Mouse (Mus musculus): ENCODE data around the gene Ninj2. TPM values are rescaled to one million over a fixed set of nuclear protein-coding genes. Genes with fewer than 3 reads are reported as not detected.

The Ninj2 gene
- polyA plus RNA-seq (2016; fragmentation: Nextera tagmentation; extraction: Ambion mirVana) = not detected in 2 replicates

GRCm38 (mm10) chr6:120093100-120093499 is at the start of gene Ninj2:
Gene Ninj2, plus strand, starts transcription at chr6:120093350.
- Histone ChIP-seq H3K27me3 (no peaks in the 10 kb centered on the region), H3K27ac (no peak within 1 kb of the TSS)
- WGBS = 48% methylated on average over 11 of the region's 11 CpGs

GRCm38 (mm10) chr6:120045406-120045805 is 47.7 kb upstream of the Ninj2 start:
- Histone ChIP-seq H3K4me2 (replicated peaks) (no peak overlapping the region), H3K27ac (no peak overlapping the region), H3K36me3 (no peaks in the 10 kb centered on the region), H3K27me3 (no peaks in the 10 kb centered on the region), H3K9me3 (no peaks in the 10 kb centered on the region), H3K9ac (no peak overlapping the region), H3K4me1 (no peaks in the 10 kb centered on the region), H3K4me3 (no peak overlapping the region)
- WGBS = 70% methylated on average over 4 of the region's 4 CpGs
- no peak for ATAC-seq (ENCODE audit: insufficient number of reproducible peaks, insufficient read depth, low FRiP score, low TSS enrichment)

More at GRCm38 (mm10) chr6:120093100-120093499, at the start of gene Ninj2:
- no peaks in the 10 kb centered on the region for H3K9me3 ChIP-seq
- H3K36me3 ChIP-seq = no peaks in the 10 kb centered on the region
- H3K4me3 ChIP-seq = no peak within 1 kb of the TSS
- no peak within 1 kb of the TSS for H3K9ac ChIP-seq
- no peak for ATAC-seq (ENCODE audit: insufficient number of reproducible peaks, insufficient read depth, low FRiP score, low TSS enrichment)
- H3K4me2 ChIP-seq (replicated peaks) = no peak within 1 kb of the TSS
- 0 out of 2 replicates have a peak, but pooled peaks cover 4% of the 10 kb centered on the region for H3K4me1 ChIP-seq

- H3K4me1 ChIP-seq = no peaks in the 10 kb centered on the region
- no peak overlapping the region for H3K4me2 ChIP-seq (replicated peaks)
- WGBS = 75% methylated on average over 7 of the region's 7 CpGs
- H3K27ac ChIP-seq = no peak overlapping the region
- H3K4me3 ChIP-seq = no peak overlapping the region
- no peak overlapping the region for H3K9ac ChIP-seq
- H3K36me3 ChIP-seq = no peaks in the 10 kb centered on the region
- ATAC-seq (ENCODE audit: insufficient number of reproducible peaks, insufficient read depth, low FRiP score, low TSS enrichment) = no peak
- no peaks in the 10 kb centered on the region for H3K9me3 ChIP-seq
- no peaks in the 10 kb centered on the region for H3K27me3 ChIP-seq
These were observed 45.4 kb upstream of the Ninj2 start for GRCm38 (mm10) chr6:120047705-120048292.

GRCm38 (mm10) chr6:120054412-120054811 is 38.7 kb upstream of the Ninj2 start:
- H3K4me1 ChIP-seq = no peaks in the 10 kb centered on the region
- no peak overlapping the region for H3K4me2 ChIP-seq (replicated peaks)
- ATAC-seq (ENCODE audit: insufficient number of reproducible peaks, insufficient read depth, low FRiP score, low TSS enrichment) = no peak
- H3K9ac ChIP-seq = no peak overlapping the region
- H3K27me3 ChIP-seq = no peaks in the 10 kb centered on the region
- no peak overlapping the region for H3K27ac ChIP-seq
- no peaks in the 10 kb centered on the region for H3K9me3 ChIP-seq
- no peaks in the 10 kb centered on the region for H3K36me3 ChIP-seq
- no peak overlapping the region for H3K4me3 ChIP-seq
- WGBS = 83% methylated on average over 6 of the region's 6 CpGs

- Histone ChIP-seq H3K4me3 (no peak overlapping the region), H3K4me1 (no peaks in the 10 kb centered on the region), H3K27me3 (no peaks in the 10 kb centered on the region), H3K4me2 (replicated peaks) (no peak overlapping the region), H3K36me3 (no peaks in the 10 kb centered on the region), H3K27ac (no peak overlapping the region), H3K9ac (no peak overlapping the region), H3K9me3 (no peaks in the 10 kb centered on the region)
- no peak for ATAC-seq (ENCODE audit: insufficient number of reproducible peaks, insufficient read depth, low FRiP score, low TSS enrichment)
- WGBS = 71% methylated on average over 2 of the region's 2 CpGs
These were observed 37.2 kb upstream of the Ninj2 start for GRCm38 (mm10) chr6:120055666-120056540.

- ATAC-seq (ENCODE audit: insufficient number of reproducible peaks, insufficient read depth, low FRiP score, low TSS enrichment) = no peak
- 77% methylated on average over 5 of the region's 5 CpGs for WGBS
These were observed 30.2 kb upstream of the Ninj2 start for GRCm38 (mm10) chr6:120062934-120063333.

GRCm38 (mm10) chr6:120064627-120065026 is 28.5 kb upstream of the Ninj2 start:
- H3K9me3 ChIP-seq = no peaks in the 10 kb centered on the region
- H3K4me1 ChIP-seq = no peaks in the 10 kb centered on the region
- H3K4me2 ChIP-seq (replicated peaks) = no peak overlapping the region
- H3K36me3 ChIP-seq = no peaks in the 10 kb centered on the region
- no peak for ATAC-seq (ENCODE audit: insufficient number of reproducible peaks, insufficient read depth, low FRiP score, low TSS enrichment)
- H3K27me3 ChIP-seq = 0 out of 2 replicates have a peak, but pooled peaks cover 2% of the 10 kb centered on the region
- H3K4me3 ChIP-seq = no peak overlapping the region
- no peak overlapping the region for H3K9ac ChIP-seq
- 37% methylated on average over 2 of the region's 2 CpGs for WGBS
- no peak overlapping the region for H3K27ac ChIP-seq

More at GRCm38 (mm10) chr6:120062934-120063333, 30.2 kb upstream of the Ninj2 start:
- Histone ChIP-seq H3K27me3 (0 out of 2 replicates have a peak, but pooled peaks cover 2% of the 10 kb centered on the region), H3K4me3 (no peak overlapping the region), H3K27ac (no peak overlapping the region), H3K4me1 (no peaks in the 10 kb centered on the region), H3K9me3 (no peaks in the 10 kb centered on the region), H3K9ac (no peak overlapping the region), H3K36me3 (no peaks in the 10 kb centered on the region), H3K4me2 (replicated peaks) (no peak overlapping the region)

GRCm38 (mm10) chr6:120065552-120066177 is 27.5 kb upstream of the Ninj2 start:
- WGBS = 81% methylated on average over 6 of the region's 6 CpGs
- Histone ChIP-seq H3K27me3 (0 out of 2 replicates have a peak, but pooled peaks cover 2% of the 10 kb centered on the region), H3K36me3 (no peaks in the 10 kb centered on the region), H3K4me3 (no peak overlapping the region), H3K27ac (no peak overlapping the region), H3K9ac (no peak overlapping the region), H3K4me1 (no peaks in the 10 kb centered on the region), H3K9me3 (no peaks in the 10 kb centered on the region), H3K4me2 (replicated peaks) (no peak overlapping the region)
- no peak for ATAC-seq (ENCODE audit: insufficient number of reproducible peaks, insufficient read depth, low FRiP score, low TSS enrichment)

GRCm38 (mm10) chr6:120069546-120069945 is 23.6 kb upstream of the Ninj2 start:
- no peak for ATAC-seq (ENCODE audit: insufficient number of reproducible peaks, insufficient read depth, low FRiP score, low TSS enrichment)
- no peak overlapping the region for H3K4me3 ChIP-seq
- H3K4me1 ChIP-seq = no peaks in the 10 kb centered on the region
- 84% methylated on average over 3 of the region's 3 CpGs for WGBS
- no peak overlapping the region for H3K27ac ChIP-seq
- no peaks in the 10 kb centered on the region for H3K9me3 ChIP-seq
- no peak overlapping the region for H3K9ac ChIP-seq
- H3K4me2 ChIP-seq (replicated peaks) = no peak overlapping the region
- 0 out of 2 replicates have a peak, but pooled peaks cover 2% of the 10 kb centered on the region for H3K27me3 ChIP-seq
- H3K36me3 ChIP-seq = no peaks in the 10 kb centered on the region

- Histone ChIP-seq H3K4me2 (replicated peaks) (no peak overlapping the region), H3K27ac (no peak overlapping the region), H3K4me1 (no peaks in the 10 kb centered on the region), H3K27me3 (no peaks in the 10 kb centered on the region), H3K36me3 (no peaks in the 10 kb centered on the region), H3K9me3 (no peaks in the 10 kb centered on the region), H3K4me3 (no peak overlapping the region), H3K9ac (no peak overlapping the region)
- WGBS = 75% methylated on average over 2 of the region's 2 CpGs
- ATAC-seq (ENCODE audit: insufficient number of reproducible peaks, insufficient read depth, low FRiP score, low TSS enrichment) = no peak
These were observed 20.5 kb upstream of the Ninj2 start for GRCm38 (mm10) chr6:120072630-120073029.

- Histone ChIP-seq H3K4me2 (replicated peaks) (no peak overlapping the region), H3K27me3 (no peaks in the 10 kb centered on the region), H3K4me1 (no peaks in the 10 kb centered on the region), H3K9me3 (no peaks in the 10 kb centered on the region), H3K27ac (no peak overlapping the region), H3K9ac (no peak overlapping the region), H3K4me3 (no peak overlapping the region), H3K36me3 (no peaks in the 10 kb centered on the region)
- WGBS = 84% methylated on average over 6 of the region's 6 CpGs
- no peak for ATAC-seq (ENCODE audit: insufficient number of reproducible peaks, insufficient read depth, low FRiP score, low TSS enrichment)
These were observed 16.3 kb upstream of the Ninj2 start for GRCm38 (mm10) chr6:120076619-120077450.

Data from embryonic facial prominence, embryonic 12.5 days (tissue).